Mouse (Mus musculus): ENCODE data around the gene Serpinb7. TPM values are rescaled to one million over a fixed set of nuclear protein-coding genes. Genes with fewer than 3 reads are reported as not detected.

Serpinb7 gene
- total RNA-seq, 4 experiments from 2014 or later, result not detected

DNA sequence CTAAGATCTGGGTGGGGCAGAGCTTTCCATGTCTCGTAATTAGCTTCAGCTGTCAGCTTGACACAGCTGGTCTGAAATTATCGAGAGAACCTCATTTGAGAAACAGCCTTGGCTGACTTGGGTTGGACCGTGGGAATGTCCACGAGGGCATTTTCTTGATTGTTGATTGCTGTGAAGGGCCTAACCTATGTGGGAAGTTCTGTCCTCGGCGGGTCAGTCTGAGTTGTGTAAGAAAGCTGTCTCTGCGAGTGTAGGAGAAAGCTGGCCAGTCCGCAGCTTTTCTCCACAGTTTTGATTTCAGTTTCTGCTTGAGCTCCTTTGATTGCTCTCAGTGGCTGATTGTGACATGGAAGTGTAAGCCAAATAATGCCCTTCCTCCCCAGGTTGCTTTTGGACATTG lies 90.1 kb downstream of the Serpinb7 start:
- DNase-seq (ENCODE audit: low spot score in 2 of 2), result no peak

DNA sequence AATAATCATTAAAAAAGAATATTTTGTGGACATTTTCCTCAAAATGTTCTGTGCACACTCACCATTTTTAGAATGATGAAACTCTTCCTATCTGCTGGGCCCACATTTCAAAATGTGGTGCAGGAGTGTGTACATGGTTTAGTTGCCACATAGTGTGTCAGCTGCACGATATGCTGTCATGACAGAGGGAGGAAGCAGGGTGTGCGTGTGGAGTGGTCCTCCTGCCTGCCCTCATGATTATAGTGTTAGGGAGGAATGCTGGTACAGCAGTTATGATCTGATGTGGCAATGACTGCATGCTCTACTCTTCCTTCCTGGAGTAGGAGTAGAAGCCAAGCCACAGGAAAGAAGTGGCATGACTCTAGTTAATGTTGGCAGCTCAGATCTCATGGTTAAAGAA lies 97.3 kb downstream of the Serpinb7 start:
- no peak for DNase-seq (ENCODE audit: low spot score in 2 of 2)

DNA sequence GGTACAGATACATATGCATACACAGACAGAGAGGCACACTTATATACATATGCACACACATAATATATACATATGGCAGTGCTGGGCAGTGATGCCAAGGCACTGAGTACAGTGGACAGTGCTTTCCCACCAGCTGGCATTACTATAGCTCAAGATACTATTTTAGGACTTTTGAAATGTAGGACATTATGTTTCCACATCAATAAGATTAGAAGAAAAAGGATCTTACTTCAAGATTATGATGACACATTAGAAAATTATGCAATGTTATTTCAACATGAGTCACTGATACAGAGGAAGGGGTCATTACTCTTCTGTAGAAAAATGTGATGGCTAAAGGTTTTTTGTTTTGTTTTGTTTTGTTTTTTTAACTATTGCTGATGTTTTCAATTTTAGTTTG lies 102.6 kb downstream of the Serpinb7 start:
- DNase-seq (ENCODE audit: low spot score in 2 of 2), result no peak

Other genes starting within 250 kb of the Serpinb7 start
- not detected for gene Serpinb3b, start 121.3 kb upstream of the Serpinb7 start, total RNA-seq (2022)
- not detected for gene Serpinb3c, start 121.3 kb upstream of the Serpinb7 start, total RNA-seq (2022)
- not detected for gene Serpinb11, start 38.5 kb upstream of the Serpinb7 start, total RNA-seq (2022)
- under 1 TPM in 1 of 4 experiments, not detected in 3; 0.35 TPM for gene Serpinb2, start 111.8 kb downstream of the Serpinb7 start, total RNA-seq (2022)
- 10 to 100 TPM; 12.3 to 15.9 (median 13.6) TPM for gene Serpinb8, start 190.4 kb downstream of the Serpinb7 start, total RNA-seq (2022)

Data from left cerebral cortex, adult 8-10 months (tissue).